Mouse (Mus musculus): Measurements from ENCODE around the gene Spata17. TPM values are rescaled to one million over a fixed set of nuclear protein-coding genes. Genes with fewer than 3 reads are reported as not detected.
"Not testable (repeated sequence)": the region's sequence is repeated elsewhere in the genome, so short reads cannot be mapped to it uniquely, and the experiment has no call there.

Gene Spata17
- polyA plus RNA-seq, 1 experiment: not detected

DNA sequence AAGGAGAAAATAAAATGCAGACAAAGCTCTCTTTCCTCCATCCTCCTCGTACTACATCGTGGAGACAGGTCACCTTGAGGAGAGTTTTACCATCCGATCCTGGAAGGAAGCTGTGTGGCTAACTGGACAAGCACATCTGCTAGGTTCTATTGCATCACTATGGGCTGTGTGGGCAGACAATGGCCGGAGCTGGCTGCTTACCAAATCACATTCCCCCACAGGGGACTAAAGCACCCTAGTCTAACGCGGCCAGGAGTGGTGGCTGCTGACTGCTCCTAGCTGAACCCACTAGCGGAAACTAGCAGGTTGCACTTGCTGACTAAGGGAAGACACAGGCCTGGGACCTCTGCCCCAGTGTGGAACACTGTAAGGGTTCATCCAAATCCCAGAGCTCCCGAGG lies 72.3 kb downstream of the Spata17 start:
- Histone ChIP-seq H3K27me3 (ENCODE audit: control insufficient read depth) (no peaks in the 10 kb centered on the region), H3K36me3 (ENCODE audit: control insufficient read depth) (no peaks in the 10 kb centered on the region), H3K4me1 (ENCODE audit: control insufficient read depth) (no peaks in the 10 kb centered on the region), H3K4me3 (replicated peaks) (no peak overlapping the region), H3K9me3 (ENCODE audit: control insufficient read depth, low read length) (no peaks in the 10 kb centered on the region)
- TF ChIP-seq TAL1 (IDR thresholded peaks at IDR 0.05; ENCODE audit: low read length) (no peak), GATA1 (IDR thresholded peaks at IDR 0.05; ENCODE audit: low read length) (no peak)

DNA sequence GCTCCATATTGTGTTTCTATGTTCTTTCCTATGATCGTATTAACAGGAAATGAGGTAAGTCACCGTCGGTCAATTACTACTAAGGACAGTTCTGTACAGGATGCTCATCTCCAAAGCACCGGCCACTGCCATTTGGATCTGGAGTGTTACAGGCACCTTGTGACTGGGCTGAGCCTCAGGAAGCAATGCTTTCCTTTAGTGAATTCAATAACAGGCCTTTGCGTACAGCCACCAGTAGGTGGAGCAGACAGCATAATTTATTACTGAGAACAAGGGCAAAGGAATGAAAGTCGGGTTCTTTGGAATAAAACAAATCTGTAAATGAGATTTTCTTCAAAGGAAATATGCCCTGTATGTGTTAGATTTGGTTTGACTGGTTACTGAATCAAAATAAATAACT lies 77.8 kb downstream of the Spata17 start:
- Histone ChIP-seq H3K4me3 (replicated peaks) (no peak overlapping the region), H3K4me1 (ENCODE audit: control insufficient read depth) (no peaks in the 10 kb centered on the region), H3K27me3 (ENCODE audit: control insufficient read depth) (no peaks in the 10 kb centered on the region; the same call in 1 of the 2 replicates), H3K36me3 (ENCODE audit: control insufficient read depth) (no peaks in the 10 kb centered on the region), H3K9me3 (ENCODE audit: control insufficient read depth, low read length) (no peaks in the 10 kb centered on the region)
- no peak for TF ChIP-seq GATA1 (IDR thresholded peaks at IDR 0.05; ENCODE audit: low read length)
- TF ChIP-seq TAL1 (IDR thresholded peaks at IDR 0.05; ENCODE audit: low read length): no peak

DNA sequence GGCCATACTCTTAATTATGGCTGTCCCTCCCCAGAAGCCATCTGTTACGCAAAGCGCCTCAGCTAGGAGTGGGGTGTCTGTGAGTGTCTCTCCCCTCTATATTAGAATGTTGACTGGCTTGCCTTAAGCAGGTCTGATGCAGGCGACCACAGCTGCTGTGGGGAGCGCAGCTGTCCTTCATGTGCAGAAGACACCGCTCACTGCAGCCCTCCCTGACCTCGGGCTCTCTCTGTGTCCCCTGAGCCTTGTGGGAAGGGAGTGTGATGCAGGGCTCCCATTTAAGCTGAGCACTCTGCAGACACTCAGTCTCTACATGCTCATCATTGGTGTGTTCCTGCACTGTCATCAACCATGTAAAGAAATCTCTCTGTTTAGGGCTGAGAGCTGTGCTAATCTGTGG lies 79.4 kb downstream of the Spata17 start:
- H3K4me3 ChIP-seq (replicated peaks): no peak overlapping the region
- no peaks in the 10 kb centered on the region for H3K4me1 ChIP-seq (ENCODE audit: control insufficient read depth)
- no peaks in the 10 kb centered on the region for H3K36me3 ChIP-seq (ENCODE audit: control insufficient read depth)
- H3K9me3 ChIP-seq (ENCODE audit: control insufficient read depth, low read length): no peaks in the 10 kb centered on the region
- H3K27me3 ChIP-seq (ENCODE audit: control insufficient read depth): no peaks in the 10 kb centered on the region; the same call in 1 of the 2 replicates
- TF ChIP-seq TAL1 (IDR thresholded peaks at IDR 0.05; ENCODE audit: low read length) (no peak), GATA1 (IDR thresholded peaks at IDR 0.05; ENCODE audit: low read length) (no peak)

DNA sequence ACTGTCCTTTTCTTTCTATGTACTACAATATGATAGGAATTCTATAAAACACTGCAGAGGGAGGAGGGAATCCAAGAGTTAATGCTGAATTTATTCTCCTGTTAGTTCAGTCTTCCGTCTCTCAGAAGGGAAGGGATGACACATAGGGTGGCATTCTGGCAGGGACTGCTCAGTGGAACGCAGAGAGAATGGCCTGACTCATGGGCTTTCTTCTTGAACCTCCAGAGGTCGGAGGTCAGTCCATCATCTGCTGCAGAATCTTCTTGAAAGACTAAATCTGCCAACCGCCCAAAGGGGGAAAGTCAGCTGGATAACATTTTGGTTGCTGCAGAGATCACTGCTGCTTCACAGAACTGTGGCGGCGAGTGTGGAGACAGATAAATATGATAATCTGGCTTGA lies 81.4 kb downstream of the Spata17 start:
- no peak for TF ChIP-seq GATA1 (IDR thresholded peaks at IDR 0.05; ENCODE audit: low read length)
- no peak for TF ChIP-seq TAL1 (IDR thresholded peaks at IDR 0.05; ENCODE audit: low read length)
- no peaks in the 10 kb centered on the region; the same call in 1 of the 2 replicates for H3K27me3 ChIP-seq (ENCODE audit: control insufficient read depth)
- no peaks in the 10 kb centered on the region for H3K9me3 ChIP-seq (ENCODE audit: control insufficient read depth, low read length)
- H3K4me1 ChIP-seq (ENCODE audit: control insufficient read depth): no peaks in the 10 kb centered on the region
- H3K4me3 ChIP-seq (replicated peaks): no peak overlapping the region
- no peaks in the 10 kb centered on the region for H3K36me3 ChIP-seq (ENCODE audit: control insufficient read depth)

DNA sequence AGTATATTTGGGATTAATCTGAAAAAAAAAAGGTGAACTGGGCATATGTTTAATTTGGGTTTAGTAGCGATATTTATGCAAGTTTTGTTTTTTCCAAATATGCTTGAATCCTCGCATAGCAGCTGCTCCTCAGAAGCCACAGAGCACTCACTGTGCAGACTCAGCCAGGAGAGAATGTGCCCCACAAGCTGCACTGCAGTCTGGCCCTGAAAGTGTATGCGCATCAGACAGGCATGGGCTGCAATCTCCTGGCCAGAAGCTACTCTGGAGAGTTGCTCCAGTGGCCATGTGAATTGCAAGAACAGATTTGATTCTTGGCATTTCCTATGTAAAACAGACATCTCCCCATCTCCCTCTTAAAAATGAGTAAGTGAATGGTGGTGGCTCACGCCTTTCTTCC lies 82.9 kb downstream of the Spata17 start:
- TF ChIP-seq GATA1 (IDR thresholded peaks at IDR 0.05; ENCODE audit: low read length) (no peak), TAL1 (IDR thresholded peaks at IDR 0.05; ENCODE audit: low read length) (no peak)
- Histone ChIP-seq H3K4me3 (replicated peaks) (no peak overlapping the region), H3K9me3 (ENCODE audit: control insufficient read depth, low read length) (no peaks in the 10 kb centered on the region), H3K36me3 (ENCODE audit: control insufficient read depth) (no peaks in the 10 kb centered on the region), H3K4me1 (ENCODE audit: control insufficient read depth) (no peaks in the 10 kb centered on the region), H3K27me3 (ENCODE audit: control insufficient read depth) (no peaks in the 10 kb centered on the region; the same call in 1 of the 2 replicates)

DNA sequence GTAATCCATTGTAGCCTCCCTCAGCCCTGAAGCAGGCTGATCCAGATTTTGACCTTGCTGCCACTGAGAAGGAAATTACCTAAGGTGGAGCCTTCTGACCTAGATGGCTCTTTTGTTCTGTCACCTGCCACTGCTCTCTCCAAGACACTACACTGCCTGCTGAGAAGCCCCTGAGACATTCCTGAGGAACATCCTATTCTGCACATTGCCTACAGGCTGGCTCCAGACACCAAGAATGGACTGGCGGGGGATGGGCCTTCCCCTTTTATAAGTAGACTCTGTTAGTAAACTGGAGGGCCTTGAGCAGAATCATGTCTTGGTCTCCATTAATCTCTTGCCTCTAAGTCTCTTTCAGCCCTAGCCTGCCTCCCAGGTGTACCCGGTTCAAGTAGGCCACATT lies 87.7 kb downstream of the Spata17 start:
- H3K4me1 ChIP-seq (ENCODE audit: control insufficient read depth); H3K36me3 ChIP-seq (ENCODE audit: control insufficient read depth); H3K4me3 ChIP-seq (replicated peaks); H3K9me3 ChIP-seq (ENCODE audit: control insufficient read depth, low read length); H3K27me3 ChIP-seq (ENCODE audit: control insufficient read depth): not testable (repeated sequence)

DNA sequence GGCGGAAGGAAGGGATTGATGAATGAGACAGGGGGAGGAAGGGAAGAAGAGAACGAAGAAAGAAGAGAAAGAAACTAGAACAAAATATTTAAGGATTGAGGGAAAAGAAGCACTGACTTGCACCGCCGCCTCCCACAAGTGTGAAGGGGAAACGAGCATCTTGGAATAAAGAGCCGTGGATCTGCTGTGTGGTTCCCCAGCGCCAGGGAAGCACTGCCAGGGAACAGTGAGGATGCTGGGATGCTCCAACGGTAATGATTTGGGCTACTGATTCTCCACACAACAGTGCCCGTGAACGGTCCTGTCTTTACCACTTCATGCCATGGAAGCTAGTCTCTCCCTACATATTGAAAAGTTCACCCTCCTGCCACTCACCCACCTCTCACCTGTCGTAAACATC lies 89.5 kb downstream of the Spata17 start:
- Histone ChIP-seq H3K36me3 (ENCODE audit: control insufficient read depth) (no peaks in the 10 kb centered on the region), H3K4me1 (ENCODE audit: control insufficient read depth) (no peaks in the 10 kb centered on the region), H3K27me3 (ENCODE audit: control insufficient read depth) (no peaks in the 10 kb centered on the region), H3K4me3 (replicated peaks) (no peak overlapping the region), H3K9me3 (ENCODE audit: control insufficient read depth, low read length) (no peaks in the 10 kb centered on the region)
- TF ChIP-seq TAL1 (IDR thresholded peaks at IDR 0.05; ENCODE audit: low read length): no peak
- TF ChIP-seq GATA1 (IDR thresholded peaks at IDR 0.05; ENCODE audit: low read length): no peak

DNA sequence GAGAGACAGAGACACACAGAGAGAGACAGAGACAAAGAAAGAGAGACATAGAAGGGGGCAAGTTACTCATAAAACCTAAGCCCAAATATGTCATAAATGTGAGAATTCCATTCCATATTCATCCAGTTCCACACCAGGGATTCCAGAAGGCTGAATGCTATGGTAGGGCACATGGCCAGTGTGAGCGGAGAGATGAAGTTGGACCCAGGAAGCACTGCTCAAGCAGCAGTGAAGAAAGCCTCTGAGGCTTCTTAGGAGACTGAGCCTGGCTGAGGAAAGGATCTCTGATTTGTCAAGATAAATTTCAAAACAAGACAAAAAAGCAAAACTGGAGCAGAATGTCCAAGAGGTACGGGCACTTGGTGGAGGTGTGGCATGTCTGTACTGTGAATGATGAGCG lies 90.3 kb downstream of the Spata17 start:
- TF ChIP-seq GATA1 (IDR thresholded peaks at IDR 0.05; ENCODE audit: low read length) (no peak), TAL1 (IDR thresholded peaks at IDR 0.05; ENCODE audit: low read length) (no peak)
- Histone ChIP-seq H3K4me1 (ENCODE audit: control insufficient read depth) (no peaks in the 10 kb centered on the region), H3K27me3 (ENCODE audit: control insufficient read depth) (no peaks in the 10 kb centered on the region), H3K4me3 (replicated peaks) (no peak overlapping the region), H3K36me3 (ENCODE audit: control insufficient read depth) (no peaks in the 10 kb centered on the region), H3K9me3 (ENCODE audit: control insufficient read depth, low read length) (no peaks in the 10 kb centered on the region)

DNA sequence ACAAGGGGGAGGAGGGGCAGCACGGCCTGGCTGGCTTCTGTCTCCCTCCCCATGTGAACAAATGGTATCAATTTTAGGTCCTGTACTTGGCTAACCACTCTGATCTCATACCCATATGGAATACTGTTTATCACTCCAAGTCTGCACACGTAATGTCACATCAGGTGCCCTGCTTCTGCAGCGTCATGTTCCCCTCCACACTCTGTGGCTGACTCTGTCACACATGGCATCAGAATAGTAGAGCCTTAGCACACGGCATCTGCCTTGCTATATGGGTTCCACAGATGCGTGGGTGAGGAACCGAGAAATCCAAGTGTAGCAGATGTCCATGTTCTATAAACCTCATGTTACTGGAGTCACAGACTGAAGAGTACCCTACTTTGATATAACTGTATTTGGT lies 96.0 kb downstream of the Spata17 start:
- TF ChIP-seq GATA1 (IDR thresholded peaks at IDR 0.05; ENCODE audit: low read length) (no peak), TAL1 (IDR thresholded peaks at IDR 0.05; ENCODE audit: low read length) (no peak)
- H3K27me3 ChIP-seq (ENCODE audit: control insufficient read depth): no peaks in the 10 kb centered on the region
- H3K36me3 ChIP-seq (ENCODE audit: control insufficient read depth): no peaks in the 10 kb centered on the region
- H3K4me1 ChIP-seq (ENCODE audit: control insufficient read depth): no peaks in the 10 kb centered on the region
- no peak overlapping the region for H3K4me3 ChIP-seq (replicated peaks)
- peaks cover 8% of the 10 kb centered on the region for H3K9me3 ChIP-seq (ENCODE audit: control insufficient read depth, low read length)

DNA sequence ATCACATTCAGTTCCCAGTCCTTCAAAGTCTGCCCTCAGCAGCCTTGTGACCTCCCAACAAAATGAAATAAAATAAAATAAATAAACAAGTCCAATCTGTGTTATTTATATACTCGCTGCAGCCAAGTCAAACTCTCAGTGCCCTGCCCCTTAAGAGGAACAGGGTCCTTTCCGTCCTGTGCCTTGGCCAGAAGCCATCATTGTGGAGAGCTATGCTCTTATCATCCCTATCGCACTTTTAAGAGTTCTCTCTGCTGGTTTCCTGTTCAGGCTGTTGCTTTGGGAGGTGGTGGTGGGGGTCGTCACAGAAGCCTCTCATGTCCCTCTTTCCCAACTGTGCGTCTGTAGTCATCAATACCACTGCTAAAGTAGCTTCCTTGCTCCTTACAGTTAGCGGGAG lies 97.2 kb downstream of the Spata17 start:
- TF ChIP-seq TAL1 (IDR thresholded peaks at IDR 0.05; ENCODE audit: low read length) (no peak), GATA1 (IDR thresholded peaks at IDR 0.05; ENCODE audit: low read length) (no peak)
- Histone ChIP-seq H3K27me3 (ENCODE audit: control insufficient read depth) (no peaks in the 10 kb centered on the region), H3K4me1 (ENCODE audit: control insufficient read depth) (no peaks in the 10 kb centered on the region)

More for the DNA sequence above, 97.2 kb downstream of the Spata17 start:
- no peaks in the 10 kb centered on the region for H3K36me3 ChIP-seq (ENCODE audit: control insufficient read depth)
- H3K4me3 ChIP-seq (replicated peaks): no peak overlapping the region
- peaks cover 8% of the 10 kb centered on the region for H3K9me3 ChIP-seq (ENCODE audit: control insufficient read depth, low read length)
